Mouse (Mus musculus) neural tube, embryonic 13.5 days (tissue): ENCODE results near the gene Kif26a. TPM values are rescaled to one million over a fixed set of nuclear protein-coding genes. Genes with fewer than 3 reads are reported as not detected.

Source experiments
- ATAC-seq: fragments of 200-750 bp; cut with Nextera tagmentation; 2 replicates; pipeline ENCODE4 v1.8.0; 2017; ENCODE audit warnings: low read depth, mild to moderate bottlenecking, moderate TSS enrichment, moderate library complexity
- H3K27ac ChIP-seq: fragments of 300-500 bp; sonication (generic); replicated peaks from 2 replicates; pipeline ENCODE4 v1.5.1; 2015; ENCODE audit warnings: moderate library complexity, mild to moderate bottlenecking, inconsistent platforms
- H3K27me3 ChIP-seq: fragments of 300-500 bp; sonication (generic); 2 replicates; pipeline ENCODE4 v1.6.1; 2015; ENCODE audit warnings: mild to moderate bottlenecking, inconsistent platforms
- H3K36me3 ChIP-seq: fragments of 300-500 bp; sonication (generic); 2 replicates; pipeline ENCODE4 v1.6.1; 2015; ENCODE audit warnings: mild to moderate bottlenecking, inconsistent platforms
- H3K4me1 ChIP-seq: fragments of 300-500 bp; sonication (generic); replicated peaks from 2 replicates; pipeline ENCODE4 v1.6.1; 2015; ENCODE audit warnings: inconsistent platforms
- H3K4me2 ChIP-seq: fragments of 300-500 bp; sonication (generic); 2 replicates; pipeline ENCODE4 v1.6.1; 2015; ENCODE audit warnings: inconsistent platforms, mild to moderate bottlenecking, moderate library complexity
- H3K4me3 ChIP-seq: fragments of 300-500 bp; sonication (generic); 2 replicates; pipeline ENCODE4 v1.5.1; 2015; ENCODE audit warnings: mild to moderate bottlenecking, inconsistent platforms
- H3K9ac ChIP-seq: fragments of 300-500 bp; sonication (generic); 2 replicates; pipeline ENCODE4 v1.6.1; 2015; ENCODE audit warnings: moderate library complexity, mild to moderate bottlenecking, inconsistent platforms
- H3K9me3 ChIP-seq: fragments of 300-500 bp; sonication (generic); 2 replicates; pipeline ENCODE4 v1.6.1; 2016; ENCODE audit warnings: inconsistent platforms
- WGBS: fragments of 180-500 bp; shearing (Covaris S2); methylation state at CpG from one replicate; pipeline ENCODE4 v1.1.7; 2015; 5-methylcytosine and 5-hydroxymethylcytosine counted together
- microRNA counts: library from miRNA; unstranded; fragments of <30 nt; microRNA quantifications from one replicate; lab custom pipeline; 2016
- microRNA-seq: library from miRNA; unstranded; fragments of <30 nt; microRNA quantifications from one replicate; pipeline ENCODE4, GENCODE M21; 2016
- polyA plus RNA-seq: library from polyadenylated mRNA; unstranded; fragments of >200 nt; fragmentation: Nextera tagmentation; extraction: Ambion mirVana; gene quantifications from 2 replicates; pipeline ENCODE4 v1.2.1, GENCODE M21; 2015

Kif26a gene
- polyA plus RNA-seq, 1 experiment from 2014 or later: 4.7 TPM

GRCm38 (mm10) chr12:112229084-112229483, 83.1 kb downstream of the Kif26a start:
- ATAC-seq: no peak
- no peak overlapping the region for H3K9ac ChIP-seq
- H3K4me3 ChIP-seq: no peak overlapping the region
- no peaks in the 10 kb centered on the region for H3K36me3 ChIP-seq
- H3K4me1 ChIP-seq: peaks cover 29% of the 10 kb centered on the region
- WGBS: 51% methylated on average over 10 of the region's 10 CpGs
- no peak overlapping the region for H3K4me2 ChIP-seq
- no peak overlapping the region for H3K27ac ChIP-seq
- H3K9me3 ChIP-seq: no peaks in the 10 kb centered on the region
- H3K27me3 ChIP-seq: peaks cover 25% of the 10 kb centered on the region

- Histone ChIP-seq H3K36me3 (no peaks in the 10 kb centered on the region), H3K4me1 (peaks cover 31% of the 10 kb centered on the region), H3K4me2 (no peak overlapping the region), H3K27ac (no peak overlapping the region), H3K9ac (no peak overlapping the region), H3K4me3 (no peak overlapping the region), H3K9me3 (no peaks in the 10 kb centered on the region), H3K27me3 (peaks cover 21% of the 10 kb centered on the region)
- WGBS: 74% methylated on average over 2 of the region's 2 CpGs
- no peak for ATAC-seq
Observed at GRCm38 (mm10) chr12:112230196-112230595, 84.2 kb downstream of the Kif26a start.

MicroRNAs within 50 kb of the gene (microRNA counts, 519-probe panel; counts per million panel counts)
- microRNA mmu-miR-203 (lab: Ali Mortazavi, UCI): 3,105 counts per million, percentile 36 among the panel's probes with 10 or more counts

Small RNA genes lying within 50 kb of the gene (microRNA-seq; reads per million reads assigned to microRNA genes)
- gene Mir203 (496 reads per million, percentile 75 among the genes with 10 or more reads in this experiment), gene Mir3073a (not detected), gene Mir3073b (not detected)

Other genes starting within 250 kb of the Kif26a start
- 24.1 and 26.9 TPM in 2 replicates for gene Ppp1r13b, start 238.1 kb upstream of the Kif26a start, polyA plus RNA-seq
- 737 and 818 TPM in 2 replicates for gene Atp5mpl, start 179.2 kb upstream of the Kif26a start, polyA plus RNA-seq
- 0.74 and 1.4 TPM in 2 replicates for gene Tdrd9, start 174.6 kb upstream of the Kif26a start, polyA plus RNA-seq
- gene Rd3l, start 164.9 kb upstream of the Kif26a start, polyA plus RNA-seq: not detected in 2 replicates
- gene Aspg, start 39.5 kb upstream of the Kif26a start, polyA plus RNA-seq: 0.25 and 0.29 TPM in 2 replicates